Mouse (Mus musculus): ENCODE results near the gene Vangl2.
A peak's percentile ranks its signal among the peaks of the same experiment; 100 is the strongest.

Vangl2 gene

GRCm38 (mm10) chr1:171970854-171971586 is 57.2 kb downstream of the Vangl2 start:
- no peak for DNase-seq (ENCODE audit: low read depth, low spot score)

GRCm38 (mm10) chr1:171969221-171969620 is 59.0 kb downstream of the Vangl2 start:
- no peak for DNase-seq (ENCODE audit: low read depth, low spot score)

GRCm38 (mm10) chr1:171966054-171966790 is 62.0 kb downstream of the Vangl2 start:
- DNase-seq (ENCODE audit: low read depth, low spot score), result no peak

- DNase-seq (ENCODE audit: low read depth, low spot score), result no peak
Measured at GRCm38 (mm10) chr1:171963613-171964012, 64.6 kb downstream of the Vangl2 start.

GRCm38 (mm10) chr1:171961704-171962103 is 66.5 kb downstream of the Vangl2 start:
- no peak for DNase-seq (ENCODE audit: low read depth, low spot score)

GRCm38 (mm10) chr1:171960726-171961125 is 67.5 kb downstream of the Vangl2 start:
- no peak for DNase-seq (ENCODE audit: low read depth, low spot score)

- DNase-seq (ENCODE audit: low read depth, low spot score), result peak; percentile 10
Measured at GRCm38 (mm10) chr1:171957411-171957810, 70.8 kb downstream of the Vangl2 start.

GRCm38 (mm10) chr1:171955071-171955470 is 73.2 kb downstream of the Vangl2 start:
- no peak for DNase-seq (ENCODE audit: low read depth, low spot score)

All from skeletal muscle tissue, adult 2 months (tissue).